Mouse (Mus musculus): ENCODE measurements around the gene Htatip2. TPM values are rescaled to one million over a fixed set of nuclear protein-coding genes. Genes with fewer than 3 reads are reported as not detected.
A peak's percentile ranks its signal among the peaks of the same experiment; 100 is the strongest.

The Htatip2 gene
- total RNA-seq (2021) (10 to 100 TPM; 13.3 to 16.9 TPM), polyA plus RNA-seq (2012; rRNA removed) (8.2 and 9.0 TPM in 2 replicates)
- long read RNA-seq, transcript Htatip2-202 (6 exons, 1,338 nt): major isoform, 6 of 20 reads
- long read RNA-seq, partial matches to known transcripts: 7 of 20 reads
- long read RNA-seq, other reads (novel, unspliced or antisense): 7 of 20 reads

GRCm38 (mm10) chr7:49758934-49759571 is at the start of gene Htatip2:
Gene Htatip2 (plus strand): TSS chr7:49759115.
- 0 out of 2 replicates have a peak, but pooled peaks have one; percentile 34 for TF ChIP-seq POLR2A (IDR thresholded peaks at IDR 0.05; ENCODE audit: insufficient read depth, low read depth, low read length)
- no peak for TF ChIP-seq EP300 (IDR thresholded peaks at IDR 0.05; ENCODE audit: insufficient read depth, low read depth, low read length)
- peak; percentile 78 to 79 for DNase-seq
- H3K36me3 ChIP-seq (ENCODE audit: control insufficient read depth, insufficient read depth, low read length): no peaks in the 10 kb centered on the region
- H3K27ac ChIP-seq: no peak within 1 kb of the TSS
- intact Hi-C loops (cut with DNase I): no loop called here
- peak within 1 kb of the TSS; percentile 97 for H3K9ac ChIP-seq (ENCODE audit: low read depth, low read length)
- no peaks in the 10 kb centered on the region for H3K79me2 ChIP-seq (replicated peaks; ENCODE audit: control insufficient read depth, insufficient read depth, low read length)
- H3K27me3 ChIP-seq (ENCODE audit: control insufficient read depth, insufficient read depth, low read length): no peaks in the 10 kb centered on the region
- H3K4me1 ChIP-seq (ENCODE audit: control insufficient read depth, insufficient read depth, low read length): peaks cover 4% of the 10 kb centered on the region
- WGBS: 2% methylated on average over 42 of the region's 42 CpGs
- H3K4me3 ChIP-seq: peak within 1 kb of the TSS; percentile 59

GRCm38 (mm10) chr7:49709381-49710021 is 49.4 kb upstream of the Htatip2 start:
- intact Hi-C loops (cut with DNase I): no loop called here
- Histone ChIP-seq H3K36me3 (ENCODE audit: control insufficient read depth, insufficient read depth, low read length) (no peaks in the 10 kb centered on the region), H3K27me3 (ENCODE audit: control insufficient read depth, insufficient read depth, low read length) (no peaks in the 10 kb centered on the region), H3K79me2 (replicated peaks; ENCODE audit: control insufficient read depth, insufficient read depth, low read length) (no peaks in the 10 kb centered on the region), H3K9ac (ENCODE audit: low read depth, low read length) (no peak overlapping the region), H3K4me3 (no peak overlapping the region), H3K4me1 (ENCODE audit: control insufficient read depth, insufficient read depth, low read length) (no peaks in the 10 kb centered on the region), H3K27ac (no peak overlapping the region)
- no peak for DNase-seq
- TF ChIP-seq EP300 (IDR thresholded peaks at IDR 0.05; ENCODE audit: insufficient read depth, low read depth, low read length) (no peak), CTCF (IDR thresholded peaks at IDR 0.05) (no peak), POLR2A (IDR thresholded peaks at IDR 0.05; ENCODE audit: insufficient read depth, low read depth, low read length) (no peak)
- WGBS: 39% methylated on average over 9 of the region's 9 CpGs

- no peak overlapping the region for H3K4me3 ChIP-seq
- H3K27me3 ChIP-seq (ENCODE audit: control insufficient read depth, insufficient read depth, low read length): no peaks in the 10 kb centered on the region; the same call in 1 of the 2 replicates
- H3K9ac ChIP-seq (ENCODE audit: low read depth, low read length): no peak overlapping the region
- no peaks in the 10 kb centered on the region for H3K79me2 ChIP-seq (replicated peaks; ENCODE audit: control insufficient read depth, insufficient read depth, low read length)
- intact Hi-C loops (cut with DNase I): no loop called here
- H3K27ac ChIP-seq: no peak overlapping the region
- WGBS: 80% methylated on average over 15 of the region's 15 CpGs
- no peaks in the 10 kb centered on the region for H3K36me3 ChIP-seq (ENCODE audit: control insufficient read depth, insufficient read depth, low read length)
- TF ChIP-seq CTCF (IDR thresholded peaks at IDR 0.05) (no peak), EP300 (IDR thresholded peaks at IDR 0.05; ENCODE audit: insufficient read depth, low read depth, low read length) (no peak), POLR2A (IDR thresholded peaks at IDR 0.05; ENCODE audit: insufficient read depth, low read depth, low read length) (no peak)
- no peak for DNase-seq
- no peaks in the 10 kb centered on the region for H3K4me1 ChIP-seq (ENCODE audit: control insufficient read depth, insufficient read depth, low read length)
Observed at GRCm38 (mm10) chr7:49717942-49718733, 40.8 kb upstream of the Htatip2 start.

- H3K27me3 ChIP-seq (ENCODE audit: control insufficient read depth, insufficient read depth, low read length): no peaks in the 10 kb centered on the region
- H3K36me3 ChIP-seq (ENCODE audit: control insufficient read depth, insufficient read depth, low read length): no peaks in the 10 kb centered on the region
- DNase-seq: no peak
- no peak overlapping the region for H3K9ac ChIP-seq (ENCODE audit: low read depth, low read length)
- H3K79me2 ChIP-seq (replicated peaks; ENCODE audit: control insufficient read depth, insufficient read depth, low read length): no peaks in the 10 kb centered on the region
- intact Hi-C loops (cut with DNase I): no loop called here
- 70% methylated on average over 4 of the region's 4 CpGs for WGBS
- TF ChIP-seq CTCF (IDR thresholded peaks at IDR 0.05): no peak
- no peak overlapping the region for H3K27ac ChIP-seq
- H3K4me1 ChIP-seq (ENCODE audit: control insufficient read depth, insufficient read depth, low read length): no peaks in the 10 kb centered on the region
- H3K4me3 ChIP-seq: no peak overlapping the region
Observed at GRCm38 (mm10) chr7:49734342-49734741, 24.6 kb upstream of the Htatip2 start.

GRCm38 (mm10) chr7:49739448-49739847 is 19.5 kb upstream of the Htatip2 start:
- Histone ChIP-seq H3K27ac (no peak overlapping the region), H3K27me3 (ENCODE audit: control insufficient read depth, insufficient read depth, low read length) (no peaks in the 10 kb centered on the region), H3K79me2 (replicated peaks; ENCODE audit: control insufficient read depth, insufficient read depth, low read length) (no peaks in the 10 kb centered on the region), H3K4me3 (no peak overlapping the region), H3K36me3 (ENCODE audit: control insufficient read depth, insufficient read depth, low read length) (no peaks in the 10 kb centered on the region), H3K4me1 (ENCODE audit: control insufficient read depth, insufficient read depth, low read length) (no peaks in the 10 kb centered on the region), H3K9ac (ENCODE audit: low read depth, low read length) (no peak overlapping the region)
- intact Hi-C loops (cut with DNase I): no loop called here
- TF ChIP-seq EP300 (IDR thresholded peaks at IDR 0.05; ENCODE audit: insufficient read depth, low read depth, low read length) (no peak), CTCF (IDR thresholded peaks at IDR 0.05) (no peak), POLR2A (IDR thresholded peaks at IDR 0.05; ENCODE audit: insufficient read depth, low read depth, low read length) (no peak)
- WGBS: 72% methylated on average over 8 of the region's 8 CpGs
- no peak for DNase-seq

Data from heart, adult 2 months (tissue).